Mouse (Mus musculus): Measurements from ENCODE around the gene Zic4. TPM values are rescaled to one million over a fixed set of nuclear protein-coding genes. Genes with fewer than 3 reads are reported as not detected.

Gene Zic4
- polyA plus RNA-seq, 1 experiment from 2014 or later, result not detected

DNA sequence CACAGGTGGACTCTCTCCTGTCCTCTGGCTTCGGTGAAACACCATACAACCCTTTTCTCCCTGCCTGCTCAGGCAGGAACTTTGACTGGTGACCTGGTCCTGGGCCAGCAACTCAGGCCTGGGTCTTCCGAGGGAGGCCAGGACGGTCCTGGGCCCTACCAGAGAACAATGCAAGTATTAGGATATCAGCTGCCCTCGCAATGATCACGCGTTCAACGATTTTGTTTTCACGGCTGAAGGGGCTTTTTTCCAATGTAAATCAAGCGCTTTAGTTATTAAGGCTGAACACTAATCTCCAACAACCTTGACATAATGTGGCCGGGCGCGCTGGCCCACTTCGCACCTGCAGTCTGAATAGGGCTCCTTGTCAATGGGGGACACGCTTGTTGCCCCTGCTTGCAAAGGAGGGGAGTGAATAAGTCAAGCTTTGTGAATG is 32.0 kb downstream of the Zic4 start:
- no peak for ATAC-seq (ENCODE audit: insufficient read depth, low FRiP score)
- no peak overlapping the region for H3K9ac ChIP-seq (ENCODE audit: low read length)
- no peaks in the 10 kb centered on the region for H3K9me3 ChIP-seq (replicated peaks; ENCODE audit: control insufficient read depth, low read length)
- H3K27ac ChIP-seq (ENCODE audit: low read length), result no peak overlapping the region
- WGBS, result 2% methylated on average over 14 of the region's 14 CpGs
- no peaks in the 10 kb centered on the region for H3K4me1 ChIP-seq (ENCODE audit: control insufficient read depth, insufficient read depth, low read length)
- H3K4me3 ChIP-seq (replicated peaks; ENCODE audit: low read length), result no peak overlapping the region
- no peak overlapping the region for H3K4me2 ChIP-seq (ENCODE audit: low read depth, low read length)
- H3K27me3 ChIP-seq (ENCODE audit: control insufficient read depth, insufficient read depth, low read length), result peaks cover 86% of the 10 kb centered on the region
- H3K36me3 ChIP-seq (ENCODE audit: control insufficient read depth, insufficient read depth, low read length), result no peaks in the 10 kb centered on the region

DNA sequence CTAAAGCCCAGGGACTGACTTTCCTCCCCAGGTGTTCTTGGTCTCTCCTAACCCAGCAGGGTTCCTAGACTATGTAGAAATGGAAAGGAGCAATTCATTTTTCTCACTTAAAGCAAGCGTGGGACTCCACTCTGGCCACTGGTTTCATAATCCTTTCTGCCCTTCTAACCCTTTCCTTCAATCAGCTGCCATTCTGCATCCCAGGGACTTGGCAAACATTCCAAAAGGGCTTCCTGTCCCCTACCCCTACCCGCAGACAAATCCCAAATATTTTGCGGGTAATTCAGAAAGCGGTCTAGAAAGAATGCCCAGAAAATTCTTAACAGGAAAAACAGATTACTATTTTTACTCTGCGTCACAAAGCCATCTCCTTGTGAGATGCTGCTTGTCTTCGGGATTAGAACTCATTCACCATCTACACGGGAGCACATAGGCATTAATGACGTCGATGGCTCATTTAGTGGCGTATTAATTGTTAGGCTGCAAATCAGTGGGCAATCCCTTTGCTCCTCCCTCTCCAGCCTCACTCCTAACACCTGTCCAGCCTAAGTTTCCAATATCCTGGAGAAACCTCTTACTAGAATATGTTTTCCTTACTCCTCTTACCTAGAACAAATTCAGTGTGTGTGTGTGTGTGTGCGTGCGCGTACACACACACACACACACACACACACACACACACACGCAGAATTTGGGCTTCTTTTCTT is 33.0 kb downstream of the Zic4 start:
- Histone ChIP-seq H3K27ac (ENCODE audit: low read length) (no peak overlapping the region), H3K9ac (ENCODE audit: low read length) (no peak overlapping the region), H3K4me3 (replicated peaks; ENCODE audit: low read length) (no peak overlapping the region), H3K27me3 (ENCODE audit: control insufficient read depth, insufficient read depth, low read length) (peaks cover 86% of the 10 kb centered on the region), H3K4me1 (ENCODE audit: control insufficient read depth, insufficient read depth, low read length) (no peaks in the 10 kb centered on the region), H3K4me2 (ENCODE audit: low read depth, low read length) (no peak overlapping the region), H3K36me3 (ENCODE audit: control insufficient read depth, insufficient read depth, low read length) (no peaks in the 10 kb centered on the region), H3K9me3 (replicated peaks; ENCODE audit: control insufficient read depth, low read length) (no peaks in the 10 kb centered on the region)
- no peak for ATAC-seq (ENCODE audit: insufficient read depth, low FRiP score)
- 6% methylated on average over 14 of the region's 14 CpGs for WGBS

DNA sequence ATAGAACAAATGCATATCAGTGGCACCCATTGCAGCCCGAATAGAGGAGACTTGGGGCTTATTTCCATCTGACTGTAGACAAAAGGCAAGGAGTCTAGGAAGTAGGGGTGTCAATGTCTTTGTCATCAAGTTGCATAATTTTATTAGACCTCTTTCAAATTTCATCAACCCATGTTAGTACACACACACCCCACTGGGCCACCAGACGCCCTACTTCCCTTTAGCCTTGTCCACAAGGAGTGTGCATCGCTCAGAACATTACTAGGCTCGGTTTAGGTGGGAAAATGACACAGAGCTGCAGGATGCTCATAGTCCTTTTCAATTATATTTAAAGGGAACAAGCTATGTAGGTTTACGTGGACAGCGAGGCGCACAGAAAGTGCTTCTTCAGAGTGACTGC is 37.8 kb downstream of the Zic4 start:
- WGBS, result 16% methylated on average over 7 of the region's 7 CpGs
- no peak overlapping the region for H3K9ac ChIP-seq (ENCODE audit: low read length)
- no peak overlapping the region for H3K27ac ChIP-seq (ENCODE audit: low read length)
- H3K9me3 ChIP-seq (replicated peaks; ENCODE audit: control insufficient read depth, low read length), result no peaks in the 10 kb centered on the region
- H3K4me2 ChIP-seq (ENCODE audit: low read depth, low read length), result no peak overlapping the region
- no peak overlapping the region for H3K4me3 ChIP-seq (replicated peaks; ENCODE audit: low read length)
- ATAC-seq (ENCODE audit: insufficient read depth, low FRiP score), result no peak
- H3K36me3 ChIP-seq (ENCODE audit: control insufficient read depth, insufficient read depth, low read length), result no peaks in the 10 kb centered on the region
- peaks cover 89% of the 10 kb centered on the region for H3K27me3 ChIP-seq (ENCODE audit: control insufficient read depth, insufficient read depth, low read length)
- no peaks in the 10 kb centered on the region for H3K4me1 ChIP-seq (ENCODE audit: control insufficient read depth, insufficient read depth, low read length)

DNA sequence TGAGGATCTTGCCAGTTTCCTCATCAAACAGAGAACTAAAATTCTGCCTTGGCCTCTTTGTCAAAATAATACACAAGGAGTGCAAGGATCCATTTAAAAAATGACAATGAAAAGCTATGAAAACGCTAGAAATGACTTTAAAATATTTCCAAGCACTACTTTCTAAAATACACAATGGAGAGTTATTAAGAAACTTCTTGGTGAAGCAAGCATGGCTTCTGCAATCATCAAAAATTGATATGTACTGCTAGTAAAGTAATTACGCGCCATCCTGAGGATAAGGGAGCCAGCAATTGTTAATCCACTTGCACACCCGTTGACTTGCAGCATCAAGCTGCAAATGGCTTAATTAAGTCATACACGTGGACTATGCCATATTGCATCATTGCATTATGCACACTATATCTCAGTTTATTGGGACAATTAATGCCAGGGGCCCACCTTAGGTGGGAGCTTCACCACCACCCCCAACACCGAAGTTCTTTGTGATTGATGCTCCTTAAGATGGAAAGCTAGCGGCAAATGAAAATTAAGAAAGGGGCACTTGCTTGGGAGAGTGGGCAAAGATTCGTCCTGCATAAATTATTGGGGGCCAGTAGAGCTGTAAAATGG is 38.4 kb downstream of the Zic4 start:
- peaks cover 89% of the 10 kb centered on the region for H3K27me3 ChIP-seq (ENCODE audit: control insufficient read depth, insufficient read depth, low read length)
- H3K4me2 ChIP-seq (ENCODE audit: low read depth, low read length), result no peak overlapping the region
- H3K36me3 ChIP-seq (ENCODE audit: control insufficient read depth, insufficient read depth, low read length), result no peaks in the 10 kb centered on the region
- no peak overlapping the region for H3K27ac ChIP-seq (ENCODE audit: low read length)
- WGBS, result 10% methylated on average over 8 of the region's 8 CpGs
- H3K4me3 ChIP-seq (replicated peaks; ENCODE audit: low read length), result no peak overlapping the region
- no peaks in the 10 kb centered on the region for H3K9me3 ChIP-seq (replicated peaks; ENCODE audit: control insufficient read depth, low read length)
- no peak for ATAC-seq (ENCODE audit: insufficient read depth, low FRiP score)
- no peak overlapping the region for H3K9ac ChIP-seq (ENCODE audit: low read length)
- no peaks in the 10 kb centered on the region for H3K4me1 ChIP-seq (ENCODE audit: control insufficient read depth, insufficient read depth, low read length)

DNA sequence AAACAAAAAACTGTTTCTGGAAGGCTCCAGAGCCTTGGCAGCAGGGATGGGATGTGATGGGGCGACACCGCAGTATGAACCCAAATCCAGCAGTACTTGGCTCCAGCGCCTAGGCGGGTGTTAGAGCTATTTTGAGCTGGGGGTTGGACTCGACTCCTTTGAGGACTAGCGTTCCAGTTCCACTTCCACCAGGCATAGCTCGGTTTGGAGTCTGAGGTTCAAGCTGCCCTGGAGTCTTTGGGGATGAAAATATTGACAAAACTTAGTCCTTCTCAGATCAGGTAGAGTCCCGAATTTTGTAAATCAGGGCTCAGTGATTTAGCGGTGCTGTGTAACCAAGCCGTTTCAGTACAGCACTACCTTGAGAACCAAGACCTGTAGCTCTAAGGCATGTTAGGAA is 39.3 kb downstream of the Zic4 start:
- H3K36me3 ChIP-seq (ENCODE audit: control insufficient read depth, insufficient read depth, low read length), result no peaks in the 10 kb centered on the region

DNA sequence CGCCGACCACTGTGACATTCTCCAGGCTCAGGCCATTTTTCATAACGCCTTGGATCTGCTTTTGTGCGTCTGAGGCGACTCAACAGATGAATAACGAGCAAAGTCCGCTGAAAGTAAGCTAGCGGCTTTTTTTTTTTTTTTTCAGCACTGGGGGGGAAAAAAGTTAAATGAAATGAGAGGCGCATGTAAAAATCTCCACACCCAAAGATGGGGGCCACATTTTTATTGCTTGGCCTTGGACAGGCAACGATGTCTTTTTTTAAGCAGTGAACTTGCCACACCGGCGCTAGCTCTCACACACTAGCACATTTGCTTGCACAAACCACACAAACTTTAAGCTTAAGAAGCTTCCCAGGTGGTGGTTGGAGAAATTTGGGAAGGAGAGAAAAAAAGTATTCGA is 42.0 kb downstream of the Zic4 start:
- H3K4me1 ChIP-seq (ENCODE audit: control insufficient read depth, insufficient read depth, low read length), result no peaks in the 10 kb centered on the region
- 2% methylated on average over 13 of the region's 13 CpGs for WGBS
- peaks cover 84% of the 10 kb centered on the region for H3K27me3 ChIP-seq (ENCODE audit: control insufficient read depth, insufficient read depth, low read length)

More for the DNA sequence above, 39.3 kb downstream of the Zic4 start:
- H3K4me1 ChIP-seq (ENCODE audit: control insufficient read depth, insufficient read depth, low read length), result no peaks in the 10 kb centered on the region
- WGBS, result under 1% methylated on average over 10 of the region's 10 CpGs
- no peaks in the 10 kb centered on the region for H3K9me3 ChIP-seq (replicated peaks; ENCODE audit: control insufficient read depth, low read length)
- no peak overlapping the region for H3K4me3 ChIP-seq (replicated peaks; ENCODE audit: low read length)
- ATAC-seq (ENCODE audit: insufficient read depth, low FRiP score), result no peak
- peaks cover 90% of the 10 kb centered on the region for H3K27me3 ChIP-seq (ENCODE audit: control insufficient read depth, insufficient read depth, low read length)
- no peak overlapping the region for H3K4me2 ChIP-seq (ENCODE audit: low read depth, low read length)
- H3K27ac ChIP-seq (ENCODE audit: low read length), result no peak overlapping the region
- H3K9ac ChIP-seq (ENCODE audit: low read length), result no peak overlapping the region

DNA sequence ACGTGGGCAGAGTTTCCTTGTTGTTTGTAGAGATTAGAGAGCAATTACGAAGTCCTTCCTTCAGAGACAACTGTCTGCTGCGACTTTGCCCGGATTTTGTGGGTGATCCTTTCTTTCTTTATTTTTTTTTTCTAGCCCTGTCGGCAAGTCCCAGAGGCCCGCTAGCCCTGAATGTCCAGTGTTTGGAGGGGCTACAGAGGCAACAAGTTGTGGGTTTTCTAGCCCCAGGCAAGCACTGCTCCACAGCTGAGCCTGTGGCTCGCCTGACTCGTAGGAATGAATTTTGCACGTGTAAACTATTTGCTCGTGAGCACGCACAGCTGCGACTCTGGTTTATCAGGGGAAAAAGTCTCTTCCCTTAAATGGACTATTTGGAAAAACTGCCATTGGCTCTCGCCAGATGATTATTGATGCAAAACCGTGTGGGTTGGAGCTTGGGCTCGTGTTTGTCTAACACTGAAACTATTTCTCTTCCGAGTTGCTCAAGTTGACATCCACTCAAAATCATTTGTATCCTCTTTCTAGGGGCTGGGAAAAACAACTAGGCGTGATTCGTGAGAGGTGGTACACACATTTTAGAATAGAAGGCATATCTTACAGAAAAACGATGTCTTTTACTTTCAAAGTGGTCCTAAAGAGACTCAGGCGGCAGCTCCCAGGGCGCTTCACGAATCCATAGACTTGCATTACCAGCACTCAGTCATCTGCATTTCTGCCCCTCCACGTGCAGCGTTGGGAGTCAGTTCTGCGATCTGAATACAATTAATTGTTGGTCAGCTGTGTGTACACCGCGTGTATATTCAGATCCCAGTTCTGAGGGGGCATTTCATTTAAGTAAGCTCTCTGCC is 42.9 kb downstream of the Zic4 start:
- Histone ChIP-seq H3K27me3 (ENCODE audit: control insufficient read depth, insufficient read depth, low read length) (peaks cover 84% of the 10 kb centered on the region), H3K4me2 (ENCODE audit: low read depth, low read length) (no peak overlapping the region)

More for the DNA sequence above, 42.0 kb downstream of the Zic4 start:
- H3K9ac ChIP-seq (ENCODE audit: low read length), result no peak overlapping the region
- ATAC-seq (ENCODE audit: insufficient read depth, low FRiP score), result no peak
- H3K27ac ChIP-seq (ENCODE audit: low read length), result no peak overlapping the region
- H3K36me3 ChIP-seq (ENCODE audit: control insufficient read depth, insufficient read depth, low read length), result no peaks in the 10 kb centered on the region
- H3K9me3 ChIP-seq (replicated peaks; ENCODE audit: control insufficient read depth, low read length), result no peaks in the 10 kb centered on the region
- H3K4me3 ChIP-seq (replicated peaks; ENCODE audit: low read length), result no peak overlapping the region
- H3K4me2 ChIP-seq (ENCODE audit: low read depth, low read length), result no peak overlapping the region

DNA sequence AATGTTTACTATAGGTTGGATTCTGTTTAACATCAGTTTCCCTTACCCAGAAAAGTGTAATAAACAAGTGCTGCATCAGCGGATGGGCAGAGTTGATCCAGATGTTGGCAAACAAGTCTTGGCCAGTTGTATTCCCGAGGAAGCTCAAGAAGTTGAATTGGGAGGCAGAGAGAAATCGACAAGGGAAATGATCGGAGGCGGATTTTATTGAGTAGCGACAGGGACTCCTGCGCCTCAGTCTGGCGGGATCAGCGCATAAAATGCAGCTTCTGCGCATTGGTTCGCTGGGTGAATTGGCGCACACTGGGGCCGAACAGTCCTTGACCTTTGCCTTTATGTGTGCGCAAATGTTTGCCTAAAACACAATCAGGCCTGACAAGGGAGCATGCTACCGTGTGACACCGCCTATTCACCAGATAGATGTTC is 43.6 kb downstream of the Zic4 start:
- Histone ChIP-seq H3K27me3 (ENCODE audit: control insufficient read depth, insufficient read depth, low read length) (peaks cover 84% of the 10 kb centered on the region), H3K4me2 (ENCODE audit: low read depth, low read length) (no peak overlapping the region), H3K4me1 (ENCODE audit: control insufficient read depth, insufficient read depth, low read length) (no peaks in the 10 kb centered on the region), H3K9ac (ENCODE audit: low read length) (no peak overlapping the region), H3K4me3 (replicated peaks; ENCODE audit: low read length) (no peak overlapping the region), H3K9me3 (replicated peaks; ENCODE audit: control insufficient read depth, low read length) (no peaks in the 10 kb centered on the region), H3K36me3 (ENCODE audit: control insufficient read depth, insufficient read depth, low read length) (no peaks in the 10 kb centered on the region), H3K27ac (ENCODE audit: low read length) (no peak overlapping the region)
- ATAC-seq (ENCODE audit: insufficient read depth, low FRiP score), result no peak
- under 1% methylated on average over 16 of the region's 16 CpGs for WGBS

More for the DNA sequence above, 42.9 kb downstream of the Zic4 start:
- no peak for ATAC-seq (ENCODE audit: insufficient read depth, low FRiP score)
- H3K9me3 ChIP-seq (replicated peaks; ENCODE audit: control insufficient read depth, low read length), result no peaks in the 10 kb centered on the region
- under 1% methylated on average over 27 of the region's 27 CpGs for WGBS
- no peak overlapping the region for H3K27ac ChIP-seq (ENCODE audit: low read length)
- H3K4me1 ChIP-seq (ENCODE audit: control insufficient read depth, insufficient read depth, low read length), result no peaks in the 10 kb centered on the region
- H3K4me3 ChIP-seq (replicated peaks; ENCODE audit: low read length), result no peak overlapping the region
- H3K9ac ChIP-seq (ENCODE audit: low read length), result no peak overlapping the region
- no peaks in the 10 kb centered on the region for H3K36me3 ChIP-seq (ENCODE audit: control insufficient read depth, insufficient read depth, low read length)

DNA sequence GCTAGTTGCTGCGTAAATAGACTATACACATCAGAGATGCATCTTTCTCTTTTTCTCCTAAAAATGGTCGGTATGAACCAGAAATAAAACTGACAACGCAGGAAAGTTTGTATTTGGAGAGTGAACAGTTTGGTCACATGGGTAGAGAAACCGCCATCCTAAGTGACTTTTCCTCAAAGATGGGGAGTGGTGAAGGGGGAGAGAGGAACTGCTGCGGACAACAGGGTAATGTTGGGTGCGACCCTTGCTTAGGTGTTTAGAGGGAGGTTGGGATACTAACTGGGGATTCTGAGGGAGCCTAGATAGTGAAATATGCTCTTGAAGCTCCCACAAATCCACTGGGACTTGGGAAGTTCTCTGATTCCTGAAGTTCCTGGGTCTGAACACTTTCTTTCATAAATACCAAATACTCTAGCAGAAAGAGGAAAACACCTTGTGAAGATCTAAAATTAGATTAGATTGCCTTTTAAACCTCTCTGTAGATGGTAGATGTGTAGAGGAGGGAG is 44.1 kb downstream of the Zic4 start:
- no peak for ATAC-seq (ENCODE audit: insufficient read depth, low FRiP score)
- Histone ChIP-seq H3K4me1 (ENCODE audit: control insufficient read depth, insufficient read depth, low read length) (no peaks in the 10 kb centered on the region), H3K4me3 (replicated peaks; ENCODE audit: low read length) (no peak overlapping the region), H3K36me3 (ENCODE audit: control insufficient read depth, insufficient read depth, low read length) (no peaks in the 10 kb centered on the region), H3K4me2 (ENCODE audit: low read depth, low read length) (no peak overlapping the region), H3K27ac (ENCODE audit: low read length) (no peak overlapping the region), H3K9me3 (replicated peaks; ENCODE audit: control insufficient read depth, low read length) (no peaks in the 10 kb centered on the region), H3K27me3 (ENCODE audit: control insufficient read depth, insufficient read depth, low read length) (peaks cover 83% of the 10 kb centered on the region), H3K9ac (ENCODE audit: low read length) (no peak overlapping the region)
- under 1% methylated on average over 6 of the region's 6 CpGs for WGBS
